Mouse (Mus musculus) embryonic fibroblast, embryonic 13.5 days (primary cell): ENCODE data around the gene 4933430I17Rik. TPM values are rescaled to one million over a fixed set of nuclear protein-coding genes. Genes with fewer than 3 reads are reported as not detected.

Source experiments
- H3K27ac ChIP-seq: 2 replicates; pipeline ENCODE4 v1.5.1; 2012; ENCODE audit warnings: low read length, control low read depth, inconsistent platforms; ENCODE audit not compliant: insufficient read depth
- H3K4me1 ChIP-seq: 2 replicates; pipeline ENCODE4 v1.6.1; 2011; ENCODE audit warnings: low read length; ENCODE audit not compliant: control insufficient read depth, insufficient read depth
- H3K4me3 ChIP-seq: 2 replicates; pipeline ENCODE4 v1.5.1; 2011; ENCODE audit warnings: mild to moderate bottlenecking, control low read depth, low read length; ENCODE audit not compliant: insufficient read depth
- CTCF ChIP-seq: IDR thresholded peaks from 2 replicates; pipeline ENCODE4 v1.5.1; 2011; ENCODE audit warnings: mild to moderate bottlenecking, control low read depth, low read length, moderate library complexity, borderline replicate concordance; ENCODE audit not compliant: insufficient read depth
- POLR2A ChIP-seq: IDR thresholded peaks from 2 replicates; pipeline ENCODE4 v1.6.1; 2011; ENCODE audit warnings: low read depth, mild to moderate bottlenecking, control low read depth, low read length, moderate library complexity
- polyA plus RNA-seq: library from polyadenylated mRNA; stranded (reverse); fragments of >200 nt; gene quantifications from 2 replicates; pipeline ENCODE4 v1.2.4, GENCODE M21; 2011; ENCODE audit warnings: low read depth; ENCODE audit not compliant: missing spikeins, insufficient read length

The 4933430I17Rik gene
- polyA plus RNA-seq, 1 experiment = 0.39 TPM

- TF ChIP-seq POLR2A = no peak
- no peak for TF ChIP-seq CTCF
- Histone ChIP-seq H3K4me1 (no peaks in the 10 kb centered on the region), H3K4me3 (no peak overlapping the region), H3K27ac (no peak overlapping the region)
Observed at GRCm38 (mm10) chr4:62502969-62503368, 22.2 kb upstream of the 4933430I17Rik start.

- TF ChIP-seq CTCF (no peak), POLR2A (no peak)
- H3K4me1 ChIP-seq = no peaks in the 10 kb centered on the region
- no peak within 1 kb of the TSS for H3K27ac ChIP-seq
- H3K4me3 ChIP-seq = peak within 1 kb of the TSS; percentile 73
Observed at GRCm38 (mm10) chr4:62503374-62503970, 21.7 kb upstream of the 4933430I17Rik start, which contains the start of gene Hdhd3. Hdhd3 (minus strand) TSS chr4:62503467.

GRCm38 (mm10) chr4:62505991-62506390 is 19.2 kb upstream of the 4933430I17Rik start:
- no peak for TF ChIP-seq POLR2A
- TF ChIP-seq CTCF = no peak
- Histone ChIP-seq H3K27ac (no peak overlapping the region), H3K4me3 (no peak overlapping the region), H3K4me1 (no peaks in the 10 kb centered on the region)

- no peak overlapping the region for H3K4me3 ChIP-seq
- no peak for TF ChIP-seq POLR2A
- TF ChIP-seq CTCF = no peak; the same call in 1 of the 2 replicates
- H3K27ac ChIP-seq = no peak overlapping the region
- no peaks in the 10 kb centered on the region for H3K4me1 ChIP-seq
Observed at GRCm38 (mm10) chr4:62506798-62507197, 18.4 kb upstream of the 4933430I17Rik start.

- Histone ChIP-seq H3K4me1 (no peaks in the 10 kb centered on the region), H3K27ac (no peak overlapping the region)
- TF ChIP-seq CTCF (no peak), POLR2A (no peak)
Observed at GRCm38 (mm10) chr4:62508839-62509238, 16.3 kb upstream of the 4933430I17Rik start.

GRCm38 (mm10) chr4:62509946-62510345 is 15.2 kb upstream of the 4933430I17Rik start:
- Histone ChIP-seq H3K27ac (no peak overlapping the region), H3K4me1 (no peaks in the 10 kb centered on the region), H3K4me3 (no peak overlapping the region)
- TF ChIP-seq CTCF (no peak), POLR2A (no peak)

More at GRCm38 (mm10) chr4:62508839-62509238, 16.3 kb upstream of the 4933430I17Rik start:
- no peak overlapping the region for H3K4me3 ChIP-seq

GRCm38 (mm10) chr4:62513998-62514506 is 11.1 kb upstream of the 4933430I17Rik start:
- no peak for TF ChIP-seq CTCF
- no peak for TF ChIP-seq POLR2A
- peaks cover 15% of the 10 kb centered on the region; the same call in 1 of the 2 replicates for H3K4me1 ChIP-seq
- H3K4me3 ChIP-seq = no peak overlapping the region
- H3K27ac ChIP-seq = no peak overlapping the region

- Histone ChIP-seq H3K4me1 (peaks cover 15% of the 10 kb centered on the region; the same call in 1 of the 2 replicates), H3K27ac (no peak overlapping the region), H3K4me3 (no peak overlapping the region)
- no peak for TF ChIP-seq CTCF
- TF ChIP-seq POLR2A = no peak
Observed at GRCm38 (mm10) chr4:62514995-62515394, 10.2 kb upstream of the 4933430I17Rik start.

GRCm38 (mm10) chr4:62515490-62515889 is 9.7 kb upstream of the 4933430I17Rik start:
- TF ChIP-seq POLR2A = no peak
- no peak for TF ChIP-seq CTCF
- no peak overlapping the region for H3K27ac ChIP-seq
- peaks cover 15% of the 10 kb centered on the region; the same call in 1 of the 2 replicates for H3K4me1 ChIP-seq
- no peak overlapping the region for H3K4me3 ChIP-seq

- H3K27ac ChIP-seq = no peak overlapping the region
- no peak overlapping the region for H3K4me3 ChIP-seq
- peaks cover 15% of the 10 kb centered on the region; the same call in 1 of the 2 replicates for H3K4me1 ChIP-seq
- TF ChIP-seq POLR2A = no peak
- no peak for TF ChIP-seq CTCF
Observed at GRCm38 (mm10) chr4:62516079-62516478, 9.1 kb upstream of the 4933430I17Rik start.
